Mouse (Mus musculus) MEL (cell line): ENCODE data around the gene Vav2.

Source experiments
- CHD1 ChIP-seq: IDR thresholded peaks from 2 replicates; pipeline ENCODE4 v1.6.1; 2012; ENCODE audit warnings: low read depth, mild to moderate bottlenecking, inconsistent platforms, low read length, improper control_type of control experiment
- CTCF ChIP-seq, 3 experiments: IDR thresholded peaks in 2 of 3; conservative IDR thresholded peaks in 1 of 3; 2 replicates each; pipeline ENCODE4 v1.5.1; 2011 to 2012; ENCODE audit warnings: low read length in 3 of 3, low read depth in 2 of 3, mild to moderate bottlenecking in 2 of 3, improper control_type of control experiment in 1 of 3, inconsistent platforms in 1 of 3, mixed read lengths in 1 of 3, moderate library complexity in 1 of 3; ENCODE audit not compliant: control insufficient read depth in 1 of 3, insufficient read depth in 1 of 3, poor library complexity in 1 of 3, severe bottlenecking in 1 of 3
- EP300 ChIP-seq, 2 experiments: IDR thresholded peaks; 2 replicates each; pipeline ENCODE4 v1.6.1; 2011; ENCODE audit warnings: improper control_type of control experiment in 2 of 2, low read length in 2 of 2, low read depth in 1 of 2, mild to moderate bottlenecking in 1 of 2
- ETS1 ChIP-seq: IDR thresholded peaks from 2 replicates; pipeline ENCODE4 v1.6.1; 2012; ENCODE audit warnings: low read depth, mild to moderate bottlenecking, inconsistent platforms, low read length, improper control_type of control experiment, moderate library complexity
- MAFK ChIP-seq: IDR thresholded peaks from 2 replicates; pipeline ENCODE4 v1.6.1; 2011; ENCODE audit warnings: low read depth, mild to moderate bottlenecking, low read length, improper control_type of control experiment, borderline replicate concordance
- MAX ChIP-seq: IDR thresholded peaks from 2 replicates; pipeline ENCODE4 v1.6.1; 2011; ENCODE audit warnings: low read length, improper control_type of control experiment
- MYC ChIP-seq: IDR thresholded peaks from 2 replicates; pipeline ENCODE4 v1.6.1; 2011; ENCODE audit warnings: low read depth, mild to moderate bottlenecking, low read length, improper control_type of control experiment, moderate library complexity
- USF1 ChIP-seq: IDR thresholded peaks from 2 replicates; pipeline ENCODE4 v1.6.1; 2014; ENCODE audit warnings: low read depth, mild to moderate bottlenecking, inconsistent platforms, low read length, improper control_type of control experiment, moderate library complexity
- USF2 ChIP-seq, 2 experiments: IDR thresholded peaks; 2 replicates each; pipeline ENCODE4 v1.6.1; 2011 to 2012; ENCODE audit warnings: improper control_type of control experiment in 2 of 2, low read length in 2 of 2, borderline replicate concordance in 1 of 2, inconsistent platforms in 1 of 2, low read depth in 1 of 2, mild to moderate bottlenecking in 1 of 2; ENCODE audit not compliant: insufficient read depth in 1 of 2
- ZC3H11A ChIP-seq: IDR thresholded peaks from 2 replicates; pipeline ENCODE4 v1.6.1; 2012; ENCODE audit warnings: low read depth, mild to moderate bottlenecking, inconsistent platforms, low read length, improper control_type of control experiment
- ZMIZ1 ChIP-seq: IDR thresholded peaks from 2 replicates; pipeline ENCODE4 v1.6.1; 2012; ENCODE audit warnings: low read depth, mild to moderate bottlenecking, inconsistent platforms, low read length, improper control_type of control experiment, moderate library complexity

DNA sequence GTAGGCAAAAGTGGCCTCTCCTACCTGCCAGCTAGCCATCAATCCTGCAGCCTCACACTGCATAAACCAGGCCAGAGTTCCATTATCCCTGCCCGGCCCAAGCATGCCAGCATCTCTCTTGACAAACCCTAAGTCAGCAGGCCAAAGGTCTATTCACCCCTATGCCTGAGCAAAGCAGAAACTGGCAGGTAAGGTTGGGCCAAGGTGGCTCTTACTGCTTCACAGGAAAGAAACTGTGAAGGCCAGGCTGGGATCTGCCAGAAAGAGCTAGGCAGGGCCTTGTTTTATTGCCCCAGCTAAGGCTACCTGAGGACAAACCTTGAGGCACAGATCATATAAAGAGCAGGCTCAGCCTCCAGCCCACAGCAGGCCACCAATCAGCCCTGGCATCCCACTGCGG lies 55.4 kb downstream of the Vav2 start:
- TF ChIP-seq MYC: no peak
- TF ChIP-seq USF1: no peak
- no peak for TF ChIP-seq CTCF (IDR thresholded peaks at IDR 0.05 in 2 of 3, conservative IDR thresholded peaks at IDR 0.05 in 1 of 3; ENCODE audit: control insufficient read depth in 1 of 3, insufficient read depth in 1 of 3, low read depth in 2 of 3, low read length in 3 of 3, poor library complexity in 1 of 3, severe bottlenecking in 1 of 3)
- TF ChIP-seq MAX: no peak
- no peak for TF ChIP-seq CHD1
- TF ChIP-seq EP300 (IDR thresholded peaks at IDR 0.05; ENCODE audit: low read depth in 1 of 2, low read length in 2 of 2): no peak
- TF ChIP-seq MAFK: no peak
- no peak for TF ChIP-seq ETS1
- TF ChIP-seq ZMIZ1: no peak
- no peak for TF ChIP-seq USF2 (IDR thresholded peaks at IDR 0.05; ENCODE audit: borderline replicate concordance in 1 of 2, insufficient read depth in 1 of 2, low read depth in 1 of 2, low read length in 2 of 2)
- TF ChIP-seq ZC3H11A: no peak
